Mouse (Mus musculus): ENCODE measurements around the gene Prkcb. TPM values are rescaled to one million over a fixed set of nuclear protein-coding genes. Genes with fewer than 3 reads are reported as not detected.

Prkcb gene
- polyA plus RNA-seq, 1 experiment from 2014 or later, result 9.9 TPM

DNA sequence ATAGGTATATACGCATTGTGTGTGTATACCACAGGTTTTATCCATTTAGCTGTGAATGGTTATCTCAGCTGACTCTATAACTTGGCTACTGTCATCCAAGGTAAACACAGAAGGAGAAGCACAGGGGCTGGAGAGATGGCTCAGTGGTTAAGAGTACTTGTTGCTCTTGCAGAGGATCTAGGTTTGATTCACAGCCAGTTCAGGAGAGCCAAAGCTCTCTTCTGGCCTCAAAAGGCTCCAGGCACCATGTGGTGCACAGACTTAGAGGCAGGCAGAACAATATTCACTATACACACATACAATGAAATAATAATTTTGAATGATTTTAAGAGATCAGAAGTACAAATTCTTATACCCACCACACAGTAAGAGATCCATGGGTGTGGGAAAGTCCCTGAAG lies 98.0 kb downstream of the Prkcb start:
- Histone ChIP-seq H3K27ac (no peak overlapping the region), H3K27me3 (ENCODE audit: insufficient read depth, poor library complexity, severe bottlenecking) (no peaks in the 10 kb centered on the region), H3K36me3 (no peaks in the 10 kb centered on the region), H3K4me1 (replicated peaks) (peaks cover 35% of the 10 kb centered on the region), H3K9me3 (no peaks in the 10 kb centered on the region), H3K4me3 (no peak overlapping the region)
- no peak for DNase-seq (ENCODE audit: low spot score)
- WGBS, result 100% methylated on average over 1 of the region's 1 CpGs

- Histone ChIP-seq H3K27ac (peak overlapping the region; percentile 45), H3K4me1 (replicated peaks) (peaks cover 32% of the 10 kb centered on the region), H3K9me3 (no peaks in the 10 kb centered on the region), H3K4me3 (no peak overlapping the region), H3K27me3 (ENCODE audit: insufficient read depth, poor library complexity, severe bottlenecking) (no peaks in the 10 kb centered on the region), H3K36me3 (no peaks in the 10 kb centered on the region)
- WGBS, result 60% methylated on average over 4 of the region's 4 CpGs
- DNase-seq (ENCODE audit: low spot score), result no peak
Observed at GRCm38 (mm10) chr7:122387896-122388295, 99.3 kb downstream of the Prkcb start.

DNA sequence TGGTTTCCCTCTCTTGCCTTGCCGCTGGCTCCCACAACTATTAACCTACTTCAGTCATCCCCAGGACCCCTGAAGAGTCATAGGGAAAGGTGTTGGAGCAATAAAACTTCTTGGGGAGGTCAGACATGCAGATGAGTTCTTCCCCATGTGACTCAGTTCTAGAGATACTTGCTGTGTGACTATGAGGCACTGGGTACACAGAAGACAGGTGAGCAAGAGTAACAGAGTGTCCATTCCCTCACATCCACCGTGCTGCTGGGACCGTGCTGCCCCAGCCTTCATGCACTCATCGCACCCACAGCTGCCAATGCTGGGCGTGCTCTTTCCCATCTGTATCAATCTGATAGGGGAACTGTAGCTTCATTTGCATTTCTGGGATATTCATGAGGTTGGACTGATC lies 100.3 kb downstream of the Prkcb start:
- H3K36me3 ChIP-seq, result no peaks in the 10 kb centered on the region

GRCm38 (mm10) chr7:122389633-122390032 lies 101.1 kb downstream of the Prkcb start:
- Histone ChIP-seq H3K27me3 (ENCODE audit: insufficient read depth, poor library complexity, severe bottlenecking) (no peaks in the 10 kb centered on the region), H3K36me3 (no peaks in the 10 kb centered on the region), H3K4me1 (replicated peaks) (peaks cover 32% of the 10 kb centered on the region), H3K27ac (peak overlapping the region; percentile 78), H3K4me3 (no peak overlapping the region), H3K9me3 (no peaks in the 10 kb centered on the region)
- no peak for DNase-seq (ENCODE audit: low spot score)
- 28% methylated on average over 6 of the region's 6 CpGs for WGBS

More for the DNA sequence above, 100.3 kb downstream of the Prkcb start:
- Histone ChIP-seq H3K27me3 (ENCODE audit: insufficient read depth, poor library complexity, severe bottlenecking) (no peaks in the 10 kb centered on the region), H3K4me3 (no peak overlapping the region), H3K4me1 (replicated peaks) (peaks cover 32% of the 10 kb centered on the region), H3K9me3 (no peaks in the 10 kb centered on the region), H3K27ac (peak overlapping the region; percentile 45; the same call in 1 of the 2 replicates)
- no peak for DNase-seq (ENCODE audit: low spot score)
- WGBS, result 76% methylated on average over 5 of the region's 5 CpGs

DNA sequence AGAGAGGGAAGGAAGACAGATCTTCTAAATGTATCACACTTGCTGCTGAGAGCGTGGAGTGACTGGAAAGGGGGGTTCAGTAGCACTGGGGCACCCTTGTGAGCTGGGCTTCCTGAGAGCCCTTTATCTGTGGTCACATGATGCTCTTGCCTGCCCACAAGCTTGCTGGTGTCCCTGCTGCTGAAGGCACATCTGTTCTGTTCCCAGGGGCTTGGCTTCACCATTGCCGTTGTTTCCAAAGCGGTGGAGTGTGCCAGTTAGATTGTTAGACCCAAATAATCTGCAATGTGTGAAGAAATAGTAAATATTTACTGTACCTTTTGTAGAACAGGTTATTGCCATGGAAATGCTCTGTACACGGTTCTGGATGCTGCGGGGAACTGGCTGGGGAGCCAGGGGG lies 101.6 kb downstream of the Prkcb start:
- Histone ChIP-seq H3K9me3 (no peaks in the 10 kb centered on the region), H3K4me1 (replicated peaks) (peaks cover 32% of the 10 kb centered on the region), H3K27ac (peak overlapping the region; percentile 78), H3K4me3 (no peak overlapping the region), H3K27me3 (ENCODE audit: insufficient read depth, poor library complexity, severe bottlenecking) (no peaks in the 10 kb centered on the region), H3K36me3 (no peaks in the 10 kb centered on the region)
- WGBS, result 63% methylated on average over 5 of the region's 5 CpGs
- DNase-seq (ENCODE audit: low spot score), result no peak

- WGBS, result 71% methylated on average over 4 of the region's 4 CpGs
- H3K4me3 ChIP-seq, result no peak overlapping the region
- no peak for DNase-seq (ENCODE audit: low spot score)
- H3K27ac ChIP-seq, result peak overlapping the region; percentile 78; the same call in 1 of the 2 replicates
- no peaks in the 10 kb centered on the region for H3K27me3 ChIP-seq (ENCODE audit: insufficient read depth, poor library complexity, severe bottlenecking)
- peaks cover 32% of the 10 kb centered on the region for H3K4me1 ChIP-seq (replicated peaks)
- no peaks in the 10 kb centered on the region for H3K9me3 ChIP-seq
- no peaks in the 10 kb centered on the region for H3K36me3 ChIP-seq
Observed at GRCm38 (mm10) chr7:122390683-122391082, 102.1 kb downstream of the Prkcb start.

- H3K9me3 ChIP-seq, result no peaks in the 10 kb centered on the region
- no peaks in the 10 kb centered on the region for H3K27me3 ChIP-seq (ENCODE audit: insufficient read depth, poor library complexity, severe bottlenecking)
- peaks cover 32% of the 10 kb centered on the region for H3K4me1 ChIP-seq (replicated peaks)
- WGBS, result 74% methylated on average over 3 of the region's 3 CpGs
- DNase-seq (ENCODE audit: low spot score), result no peak
- H3K36me3 ChIP-seq, result no peaks in the 10 kb centered on the region
- H3K27ac ChIP-seq, result no peak overlapping the region
- no peak overlapping the region for H3K4me3 ChIP-seq
Observed at GRCm38 (mm10) chr7:122391382-122391781, 102.8 kb downstream of the Prkcb start.

DNA sequence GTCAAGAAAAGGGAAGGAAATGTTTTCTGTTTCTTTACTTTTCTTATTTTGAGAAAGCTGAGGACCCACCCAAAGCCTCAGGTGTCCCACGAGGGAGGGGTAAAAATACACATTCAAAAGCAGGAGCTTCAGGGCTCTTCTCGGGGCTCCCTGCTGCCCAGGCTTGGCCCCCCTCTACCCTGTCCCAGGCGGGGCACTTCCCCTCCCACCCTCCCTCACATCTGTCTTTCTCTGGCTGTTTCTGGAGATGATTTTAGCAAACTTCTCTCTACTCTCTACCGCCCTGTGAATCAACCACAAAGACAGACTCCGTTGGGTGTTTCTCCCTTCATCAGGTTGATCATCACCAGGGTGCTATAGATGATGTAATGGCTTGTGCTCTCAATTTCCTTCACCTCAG lies 105.4 kb downstream of the Prkcb start:
- H3K36me3 ChIP-seq, result no peaks in the 10 kb centered on the region
- H3K27me3 ChIP-seq (ENCODE audit: insufficient read depth, poor library complexity, severe bottlenecking), result no peaks in the 10 kb centered on the region
- H3K27ac ChIP-seq, result no peak overlapping the region
- peaks cover 20% of the 10 kb centered on the region for H3K4me1 ChIP-seq (replicated peaks)
- 58% methylated on average over 5 of the region's 5 CpGs for WGBS
- no peak overlapping the region for H3K4me3 ChIP-seq
- no peak for DNase-seq (ENCODE audit: low spot score)
- no peaks in the 10 kb centered on the region for H3K9me3 ChIP-seq

GRCm38 (mm10) chr7:122395159-122395975 lies 106.8 kb downstream of the Prkcb start:
- Histone ChIP-seq H3K9me3 (no peaks in the 10 kb centered on the region), H3K36me3 (no peaks in the 10 kb centered on the region), H3K4me3 (no peak overlapping the region), H3K4me1 (replicated peaks) (peaks cover 6% of the 10 kb centered on the region), H3K27me3 (ENCODE audit: insufficient read depth, poor library complexity, severe bottlenecking) (no peaks in the 10 kb centered on the region), H3K27ac (no peak overlapping the region)
- 83% methylated on average over 7 of the region's 7 CpGs for WGBS
- no peak for DNase-seq (ENCODE audit: low spot score)

DNA sequence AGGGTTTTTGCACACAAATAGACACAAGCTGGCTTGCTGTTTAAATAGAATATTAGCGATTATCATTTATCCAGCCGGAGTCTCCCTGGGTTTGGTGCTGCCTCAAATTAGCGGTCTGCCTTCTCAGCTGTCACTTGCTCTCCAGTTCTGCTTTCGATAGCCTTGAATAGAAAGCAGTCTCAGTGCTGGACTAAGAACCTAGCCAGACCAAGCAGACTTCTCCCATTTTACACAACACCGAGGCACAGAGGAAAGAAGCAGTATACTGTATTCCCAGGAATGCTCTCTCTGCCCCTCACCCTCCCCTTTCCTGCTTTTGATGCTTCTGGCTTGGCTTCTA lies 107.4 kb downstream of the Prkcb start:
- H3K9me3 ChIP-seq, result no peaks in the 10 kb centered on the region
- H3K27ac ChIP-seq, result no peak overlapping the region
- DNase-seq (ENCODE audit: low spot score), result no peak
- H3K4me3 ChIP-seq, result no peak overlapping the region
- no peaks in the 10 kb centered on the region for H3K36me3 ChIP-seq
- no peaks in the 10 kb centered on the region for H3K27me3 ChIP-seq (ENCODE audit: insufficient read depth, poor library complexity, severe bottlenecking)
- no peaks in the 10 kb centered on the region for H3K4me1 ChIP-seq (replicated peaks)
- 87% methylated on average over 5 of the region's 5 CpGs for WGBS

DNA sequence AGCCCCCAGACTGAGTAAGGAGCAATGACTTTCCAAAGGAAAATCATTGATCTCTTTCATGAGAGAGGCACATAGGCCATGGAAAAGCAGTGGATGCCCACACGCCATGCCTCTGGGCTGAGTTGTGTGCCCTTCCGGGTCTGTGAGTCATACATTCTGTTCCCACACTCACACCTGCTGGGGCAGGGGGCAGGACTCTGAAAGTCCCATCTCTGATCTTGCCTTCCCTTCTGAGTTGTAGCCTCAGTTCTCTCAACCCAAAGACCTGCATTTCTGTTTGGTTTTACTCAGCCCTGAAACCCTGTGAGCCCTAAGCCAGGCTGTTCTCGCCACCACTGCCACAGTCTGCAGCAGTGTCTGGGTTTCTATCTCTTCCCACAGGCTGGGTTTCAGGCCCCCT lies 109.1 kb downstream of the Prkcb start:
- no peaks in the 10 kb centered on the region for H3K27me3 ChIP-seq (ENCODE audit: insufficient read depth, poor library complexity, severe bottlenecking)
- H3K4me1 ChIP-seq (replicated peaks), result no peaks in the 10 kb centered on the region
- no peak overlapping the region for H3K27ac ChIP-seq
- no peaks in the 10 kb centered on the region for H3K36me3 ChIP-seq
- no peak for DNase-seq (ENCODE audit: low spot score)
- H3K9me3 ChIP-seq, result no peaks in the 10 kb centered on the region
- 86% methylated on average over 3 of the region's 3 CpGs for WGBS
- H3K4me3 ChIP-seq, result no peak overlapping the region

DNA sequence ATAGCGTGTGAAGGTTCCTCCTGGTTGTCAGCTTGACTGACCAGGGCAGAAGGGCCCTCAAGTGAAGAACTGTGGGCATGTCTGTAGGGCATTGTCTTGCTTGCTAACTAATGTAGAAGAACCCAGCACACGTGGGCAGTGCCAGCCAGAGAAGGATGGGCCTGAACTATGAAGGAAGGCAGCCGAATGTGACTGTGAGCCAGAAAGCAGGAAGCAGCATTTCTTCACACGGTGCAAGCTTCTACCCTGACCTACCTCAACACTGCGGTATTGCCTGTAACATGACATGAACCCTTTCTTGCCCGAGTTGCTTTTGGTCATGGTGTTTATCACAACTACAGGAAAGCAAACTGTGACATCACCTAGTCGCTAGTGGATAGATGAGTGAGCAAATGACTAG lies 113.5 kb downstream of the Prkcb start:
- Histone ChIP-seq H3K4me1 (replicated peaks) (peaks cover 27% of the 10 kb centered on the region), H3K36me3 (no peaks in the 10 kb centered on the region), H3K4me3 (no peak overlapping the region), H3K9me3 (no peaks in the 10 kb centered on the region), H3K27ac (no peak overlapping the region), H3K27me3 (ENCODE audit: insufficient read depth, poor library complexity, severe bottlenecking) (peaks cover 2% of the 10 kb centered on the region; the same call in 1 of the 2 replicates)
- DNase-seq (ENCODE audit: low spot score), result no peak
- 86% methylated on average over 7 of the region's 7 CpGs for WGBS

DNA sequence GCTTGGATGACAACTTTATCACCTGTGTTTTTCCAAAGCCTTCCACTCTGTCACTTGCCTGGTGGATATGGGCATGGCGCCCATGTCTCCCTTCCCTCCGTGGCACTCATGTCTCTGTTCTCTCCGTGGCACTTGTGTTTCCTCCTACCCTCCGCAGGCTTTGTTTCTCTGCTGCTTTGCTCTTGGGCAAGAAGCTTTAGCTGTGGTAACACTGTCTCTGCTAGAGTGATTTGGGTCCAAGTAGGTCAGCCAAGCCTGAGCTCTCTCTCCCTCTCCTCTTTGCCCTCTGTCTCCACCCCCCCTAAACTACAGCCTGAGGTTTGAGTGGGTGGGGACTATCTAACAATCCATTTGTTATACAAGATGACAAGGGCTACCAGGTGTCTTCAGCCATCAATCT lies 114.8 kb downstream of the Prkcb start:
- Histone ChIP-seq H3K4me3 (no peak overlapping the region), H3K4me1 (replicated peaks) (peaks cover 29% of the 10 kb centered on the region), H3K27me3 (ENCODE audit: insufficient read depth, poor library complexity, severe bottlenecking) (peaks cover 2% of the 10 kb centered on the region; the same call in 1 of the 2 replicates), H3K27ac (no peak overlapping the region), H3K9me3 (no peaks in the 10 kb centered on the region), H3K36me3 (no peaks in the 10 kb centered on the region)
- no peak for DNase-seq (ENCODE audit: low spot score)
- 94% methylated on average over 4 of the region's 4 CpGs for WGBS

Measured in hindbrain, embryonic 10.5 days (tissue).